Mouse (Mus musculus): ENCODE measurements around the gene Zcchc3.
"Not testable (repeated sequence)": the region's sequence is repeated elsewhere in the genome, so short reads cannot be mapped to it uniquely, and the experiment has no call there.

The Zcchc3 gene

DNA sequence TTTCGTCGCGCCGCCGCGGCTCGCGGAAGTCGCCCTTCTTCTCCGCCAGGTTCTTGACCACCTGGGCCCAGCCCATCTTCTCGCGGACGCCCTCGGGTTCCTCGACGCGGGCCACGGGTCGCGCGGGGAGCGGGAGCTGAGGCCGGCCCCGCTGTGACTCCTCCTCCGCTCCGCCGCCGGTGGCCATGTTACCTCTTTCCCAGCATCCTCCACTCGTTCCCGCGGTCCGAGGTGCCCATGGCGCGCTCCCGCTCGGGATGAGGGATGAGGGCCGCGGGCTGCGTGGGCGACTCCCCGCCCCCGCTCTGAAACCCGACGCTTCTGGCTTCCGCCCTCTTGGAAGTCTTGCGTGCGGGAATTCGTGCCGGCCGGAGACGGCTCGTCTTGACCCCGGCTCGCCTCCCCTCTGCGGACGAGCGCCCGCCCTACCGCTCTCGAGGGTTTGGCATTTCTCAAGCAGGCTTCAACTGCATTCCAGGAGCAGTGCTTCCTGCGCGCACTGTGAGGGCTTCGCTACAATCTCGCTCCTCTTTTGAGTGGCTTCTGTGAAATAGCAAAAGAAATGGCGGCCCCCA lies at the start of gene Zcchc3:
TSS of gene Zcchc3 (minus strand) at position 437 of the 575 bp plus-strand sequence.
- DNase-seq (ENCODE audit: low read depth, low spot score): no peak

DNA sequence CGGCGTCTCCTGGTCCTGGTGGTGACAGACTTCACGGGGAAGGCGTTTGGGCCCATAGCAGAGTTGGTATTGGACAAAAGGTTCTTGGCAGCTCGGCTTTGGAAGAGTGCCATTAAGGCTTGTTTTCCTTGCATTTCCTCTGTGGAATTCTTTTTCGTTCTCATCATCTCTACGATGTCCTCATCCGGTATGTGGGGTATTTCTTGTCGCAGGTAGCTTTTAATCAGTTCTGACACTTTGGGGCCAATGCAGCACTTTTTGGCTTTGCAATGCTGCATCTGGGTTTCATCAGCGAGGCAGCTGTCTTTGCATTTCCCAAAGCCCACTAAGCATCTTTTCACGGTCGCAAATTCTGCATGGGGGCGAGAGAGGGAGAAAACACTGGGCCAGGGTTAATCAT lies 44.4 kb upstream of the Zcchc3 start:
- DNase-seq (ENCODE audit: low read depth, low spot score): no peak

DNA sequence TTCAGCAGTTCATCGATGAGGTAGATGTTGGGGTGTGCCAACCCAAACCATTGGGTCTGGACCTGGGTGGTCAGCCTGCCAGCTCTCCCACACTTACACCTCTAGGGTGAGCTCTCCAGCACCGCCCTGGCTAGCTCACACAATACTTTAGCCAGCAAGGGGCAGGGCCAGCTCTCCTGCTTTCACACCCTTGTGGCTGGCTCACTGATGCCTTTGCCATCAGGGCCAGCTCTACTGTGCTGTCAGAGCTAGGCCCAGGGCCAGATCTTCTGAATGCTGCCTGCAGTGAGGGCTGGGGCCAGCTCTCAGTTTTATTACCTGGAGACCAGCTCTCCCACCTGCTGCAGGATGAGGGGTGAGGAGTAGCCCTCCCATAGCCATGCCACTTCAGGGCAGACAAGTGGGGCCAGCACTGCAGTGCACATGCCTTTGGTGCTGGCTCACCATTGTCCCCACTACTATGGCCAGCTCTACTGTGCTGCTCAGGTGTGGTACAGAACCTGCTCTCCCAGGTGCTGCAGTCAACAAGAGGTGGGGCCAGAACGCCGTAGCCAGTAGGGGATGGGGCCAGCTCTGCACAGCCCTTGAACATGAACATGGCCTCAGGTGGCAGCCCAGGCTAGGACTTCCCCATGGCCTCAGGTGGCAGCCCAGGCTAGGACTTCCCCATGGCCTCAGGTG lies 37.4 kb upstream of the Zcchc3 start:
- DNase-seq (ENCODE audit: low read depth, low spot score): no peak

- DNase-seq (ENCODE audit: low read depth, low spot score): no peak
Measured at GRCm38 (mm10) chr2:152450241-152450640, 35.4 kb upstream of the Zcchc3 start.

- DNase-seq (ENCODE audit: low read depth, low spot score): no peak
Measured at GRCm38 (mm10) chr2:152447461-152447860, 32.6 kb upstream of the Zcchc3 start.

DNA sequence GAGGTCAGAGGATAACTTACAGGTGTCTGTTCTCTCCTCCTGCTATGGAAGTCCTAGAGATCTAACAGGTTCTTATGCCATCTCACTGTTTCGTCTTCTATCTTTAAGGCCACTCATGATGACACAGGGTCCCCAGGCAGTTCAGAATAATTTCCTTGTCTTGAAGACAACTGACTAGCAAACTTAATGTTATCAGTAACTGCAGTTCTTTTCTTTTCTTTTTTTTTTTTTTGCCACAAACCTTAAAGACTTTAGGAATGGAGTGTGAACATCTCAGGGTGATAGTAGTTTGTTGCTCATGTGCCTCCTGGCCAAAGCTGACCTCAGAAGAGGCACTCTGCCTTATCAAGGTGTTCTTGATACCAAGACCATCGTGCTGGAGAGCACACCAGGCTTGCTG lies 31.8 kb upstream of the Zcchc3 start:
- no peak for DNase-seq (ENCODE audit: low read depth, low spot score)

- DNase-seq (ENCODE audit: low read depth, low spot score): no peak
Measured at GRCm38 (mm10) chr2:152443281-152443680, 28.5 kb upstream of the Zcchc3 start.

GRCm38 (mm10) chr2:152442322-152442721 lies 27.5 kb upstream of the Zcchc3 start:
- no peak for DNase-seq (ENCODE audit: low read depth, low spot score)

DNA sequence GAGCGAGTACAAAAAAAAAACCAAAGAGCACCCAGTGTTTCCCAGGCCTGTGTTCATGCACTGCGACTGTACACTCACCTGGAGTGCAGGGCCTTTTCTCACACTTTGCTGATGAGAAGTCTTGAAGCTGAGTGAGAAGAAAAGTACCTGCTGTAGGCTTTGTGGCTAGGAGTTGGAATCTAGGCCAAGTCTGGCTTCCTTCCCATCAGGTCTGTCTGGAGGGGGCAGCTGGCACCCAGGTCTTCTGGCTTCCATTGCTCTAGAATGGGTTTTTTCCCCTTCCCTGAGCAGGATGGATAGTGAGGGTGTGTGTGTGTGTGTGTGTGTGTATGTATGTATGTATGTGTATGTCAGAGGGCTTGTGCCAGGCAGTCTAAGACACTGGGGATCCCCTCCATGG lies 25.0 kb upstream of the Zcchc3 start:
- no peak for DNase-seq (ENCODE audit: low read depth, low spot score)

GRCm38 (mm10) chr2:152438963-152439362 lies 24.1 kb upstream of the Zcchc3 start:
- DNase-seq (ENCODE audit: low read depth, low spot score): no peak

- DNase-seq (ENCODE audit: low read depth, low spot score): peak; percentile 52
Measured at GRCm38 (mm10) chr2:152436983-152437860, 22.4 kb upstream of the Zcchc3 start.

GRCm38 (mm10) chr2:152436405-152436901 lies 21.6 kb upstream of the Zcchc3 start:
- DNase-seq (ENCODE audit: low read depth, low spot score): no peak

DNA sequence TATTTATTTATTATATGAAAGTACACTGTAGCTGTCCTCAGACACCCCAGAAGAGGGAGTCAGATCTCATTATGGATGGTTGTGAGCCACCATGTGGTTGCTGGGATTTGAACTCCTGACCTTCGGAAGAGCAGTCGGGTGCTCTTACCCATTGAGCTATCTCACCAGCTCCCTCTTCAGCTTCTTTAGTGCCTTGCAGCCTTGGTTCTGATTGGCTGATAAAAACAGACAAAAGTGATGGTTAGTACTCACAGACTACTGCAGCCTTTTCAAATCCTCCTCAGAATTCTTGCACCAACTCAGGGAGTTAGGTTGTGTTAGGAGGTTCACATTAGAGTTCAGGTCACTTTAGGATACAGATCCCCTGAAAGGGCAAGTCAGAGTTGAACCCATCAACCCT lies 13.7 kb upstream of the Zcchc3 start:
- DNase-seq (ENCODE audit: low read depth, low spot score): not testable (repeated sequence)

DNA sequence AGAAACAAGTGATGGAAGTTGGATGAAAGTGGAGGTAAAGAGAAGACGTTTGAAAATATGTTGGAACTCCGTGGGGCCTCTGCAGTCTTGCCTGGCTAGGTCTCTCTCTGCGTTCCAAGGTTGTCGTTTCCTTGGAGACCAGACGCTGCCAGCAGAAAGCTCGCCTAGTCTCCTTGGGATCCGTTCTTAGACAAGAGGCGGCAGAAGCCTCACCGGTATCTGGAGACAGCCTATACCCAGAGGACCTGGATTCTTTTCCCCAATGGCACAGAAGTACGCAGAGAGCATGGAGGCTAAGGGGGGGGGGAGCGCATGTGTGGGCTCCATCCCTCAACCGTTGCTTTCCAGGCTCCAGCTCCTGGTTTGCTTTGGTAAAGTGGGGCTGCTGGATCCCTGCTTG lies 12.7 kb upstream of the Zcchc3 start:
- peak; percentile 58 for DNase-seq (ENCODE audit: low read depth, low spot score)

- no peak for DNase-seq (ENCODE audit: low read depth, low spot score)
Measured at GRCm38 (mm10) chr2:152415786-152416185, 959 bp upstream of the Zcchc3 start.

- no peak for DNase-seq (ENCODE audit: low read depth, low spot score)
Measured at GRCm38 (mm10) chr2:152415287-152415686, 460 bp upstream of the Zcchc3 start, which contains the start of gene 6820408C15Rik. TSS of gene 6820408C15Rik (plus strand) at chr2:152415587.

DNA sequence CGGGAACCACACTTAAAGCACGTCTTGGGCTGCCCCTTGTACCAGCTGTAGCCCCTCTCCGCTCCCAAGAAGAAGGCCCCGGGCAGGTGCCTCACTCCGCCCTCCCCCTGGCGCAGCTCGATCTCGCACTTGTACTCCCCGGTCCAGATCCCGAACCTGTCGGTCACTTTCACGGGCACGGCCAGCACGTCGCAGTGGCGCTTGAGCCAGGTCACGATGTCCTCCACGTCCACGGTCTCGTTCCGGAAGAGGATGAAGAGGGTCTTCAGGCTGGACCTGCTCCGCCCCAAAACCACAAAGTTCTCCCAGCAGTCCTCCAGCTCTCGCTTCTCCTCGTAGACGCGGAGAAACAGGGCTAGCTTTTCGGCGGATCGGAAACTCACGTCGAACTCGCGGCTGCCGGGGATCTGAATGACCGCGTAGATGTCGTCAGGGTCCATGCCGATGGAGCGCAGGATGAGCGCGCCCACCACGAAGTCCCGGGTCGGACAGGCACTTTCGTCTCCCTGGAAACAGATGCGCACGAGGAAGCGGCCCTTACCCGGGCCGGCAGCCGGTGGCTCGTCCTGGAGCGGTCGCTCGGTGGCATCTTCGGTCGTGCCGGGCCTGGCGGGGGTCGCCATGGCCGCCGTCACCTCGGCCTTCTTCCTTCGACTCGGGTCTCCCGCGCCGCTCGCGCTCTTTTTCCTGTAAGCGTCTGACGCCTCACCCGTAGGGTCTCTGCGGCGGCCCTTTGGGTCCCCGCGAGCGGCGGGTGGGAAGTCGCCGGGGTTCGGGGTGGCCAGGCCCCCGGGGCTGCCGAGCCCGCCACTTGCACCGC lies 852 bp downstream of the Zcchc3 start:
- DNase-seq (ENCODE audit: low read depth, low spot score): no peak

DNA sequence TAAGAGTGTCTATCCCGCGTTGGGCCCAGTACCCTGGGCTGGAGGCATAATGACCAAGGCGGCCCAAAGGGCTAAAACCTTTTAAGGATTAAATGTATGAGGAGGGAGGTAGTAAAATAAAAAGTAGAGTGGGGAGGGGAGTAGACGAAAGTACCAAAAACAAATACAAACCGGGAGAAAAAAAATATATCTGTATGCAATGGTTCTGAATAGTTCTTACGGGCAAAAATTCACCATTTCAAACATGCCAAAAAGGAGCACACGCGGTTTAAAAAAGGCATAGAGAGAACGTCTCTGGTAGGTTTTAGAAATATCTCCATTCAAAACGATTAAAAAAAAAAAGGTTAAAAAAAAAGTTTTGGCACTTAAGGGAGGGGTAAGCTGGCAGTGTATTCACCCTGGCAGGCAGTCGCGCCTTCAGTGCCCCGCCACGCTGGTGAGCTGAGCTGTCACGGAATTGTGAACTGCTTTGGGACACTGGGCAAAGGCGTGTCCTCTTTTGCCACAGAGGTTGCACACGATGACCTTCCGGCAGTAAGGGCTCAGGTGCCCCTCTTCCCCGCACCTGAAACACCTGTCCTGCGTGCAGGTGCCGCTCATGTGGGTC lies 1.6 kb downstream of the Zcchc3 start:
- DNase-seq (ENCODE audit: low read depth, low spot score): no peak

- no peak for DNase-seq (ENCODE audit: low read depth, low spot score)
Measured at GRCm38 (mm10) chr2:152412526-152413157, 2.2 kb downstream of the Zcchc3 start.

DNA sequence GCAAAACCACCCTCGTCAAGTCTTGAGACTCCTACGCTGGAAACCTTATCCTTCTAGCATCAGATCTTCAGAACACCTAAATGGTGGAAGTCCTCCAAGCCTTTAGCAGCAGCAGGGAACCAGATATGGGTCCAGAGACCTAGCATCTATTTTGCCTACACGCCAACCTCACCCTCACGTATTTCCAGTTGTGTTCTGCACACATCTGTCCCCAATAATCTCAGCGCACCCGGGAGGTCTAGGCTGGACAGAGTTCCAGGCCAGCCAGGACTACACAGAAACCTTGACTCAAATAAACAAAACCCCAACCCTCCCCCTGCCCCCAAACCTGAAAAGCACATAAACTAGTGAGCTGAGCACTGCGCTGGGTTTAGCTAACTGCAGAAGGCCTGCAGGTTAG lies 3.4 kb downstream of the Zcchc3 start:
- DNase-seq (ENCODE audit: low read depth, low spot score): no peak

DNA sequence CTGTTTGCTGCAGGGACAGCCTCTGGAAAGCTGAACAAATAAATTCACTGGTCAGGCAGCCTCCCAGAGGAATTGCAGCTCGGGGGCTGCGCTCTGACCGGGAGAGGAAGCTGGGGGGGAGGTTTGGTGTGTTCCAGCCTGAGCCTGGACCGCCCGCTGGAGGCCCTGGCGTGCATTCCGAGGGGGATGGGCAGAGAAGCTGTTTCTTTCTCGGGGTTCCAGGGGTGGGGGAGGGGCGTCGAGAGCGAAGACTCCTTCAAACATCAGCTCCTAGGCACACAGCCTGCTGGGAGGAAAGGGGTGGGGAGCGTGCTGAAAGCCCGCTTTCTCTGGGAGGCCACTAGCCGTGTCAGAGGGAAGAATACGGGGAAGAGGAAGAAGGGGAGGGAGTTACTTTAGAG lies 3.9 kb downstream of the Zcchc3 start:
- no peak for DNase-seq (ENCODE audit: low read depth, low spot score)
